Mouse (Mus musculus): Measurements from ENCODE around the gene Prc1.

GRCm38 (mm10) chr7:80284391-80284790 lies 9.9 kb upstream of the Prc1 start:
- TF ChIP-seq TCF12 (IDR thresholded peaks at IDR 0.05; ENCODE audit: insufficient read depth, poor library complexity, severe bottlenecking): no peak
- TF ChIP-seq MYOG (IDR thresholded peaks at IDR 0.05; ENCODE audit: control insufficient read depth in 1 of 3, insufficient read depth in 1 of 3, insufficient read length in 2 of 3, low read depth in 2 of 3): no peak
- TF ChIP-seq POLR2A (IDR thresholded peaks at IDR 0.05; ENCODE audit: insufficient read length, low read depth): no peak
- no peak for TF ChIP-seq USF1 (IDR thresholded peaks at IDR 0.05; ENCODE audit: low read depth)
- no peak for TF ChIP-seq MAX (IDR thresholded peaks at IDR 0.05; ENCODE audit: low read depth)
- TF ChIP-seq E2F4 (IDR thresholded peaks at IDR 0.05; ENCODE audit: insufficient read depth): no peak
- TF ChIP-seq TCF3 (IDR thresholded peaks at IDR 0.05; ENCODE audit: insufficient read length, low read depth): no peak
- no peak for TF ChIP-seq POLR2AphosphoS2 (IDR thresholded peaks at IDR 0.05; ENCODE audit: insufficient read length, low read depth)
- TF ChIP-seq MYOD1 (IDR thresholded peaks at IDR 0.05; ENCODE audit: control insufficient read depth in 1 of 3, insufficient read length in 2 of 3, low read depth in 2 of 3): no peak

Measured in myocyte (in vitro differentiated cells).